Mouse (Mus musculus): Measurements from ENCODE around the gene Cetn3. TPM values are rescaled to one million over a fixed set of nuclear protein-coding genes. Genes with fewer than 3 reads are reported as not detected.
A peak's percentile ranks its signal among the peaks of the same experiment; 100 is the strongest.

Cetn3 gene
- polyA plus RNA-seq, 1 experiment from 2014 or later, result 228 TPM

DNA sequence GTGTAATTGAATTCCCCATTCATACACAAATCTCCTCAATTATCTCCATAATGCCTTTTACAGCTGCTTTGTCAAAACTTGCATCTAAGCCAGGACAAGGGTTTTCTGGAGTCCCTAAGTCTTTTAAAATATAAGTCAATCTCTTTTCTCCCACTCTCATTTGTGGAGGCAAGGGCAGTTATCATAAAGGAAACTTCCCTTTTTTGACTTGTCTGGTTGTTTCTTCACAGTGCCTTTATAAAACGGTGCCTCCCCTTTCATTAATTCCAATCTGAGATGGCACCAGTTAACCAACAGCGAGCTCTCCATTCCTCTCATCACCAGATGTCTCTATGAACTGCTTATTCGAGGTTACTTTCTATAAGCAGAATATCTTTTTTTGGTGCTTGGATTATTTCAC is 6.7 kb upstream of the Cetn3 start:
- Histone ChIP-seq H3K9me3 (replicated peaks) (no peaks in the 10 kb centered on the region), H3K9ac (no peak overlapping the region), H3K4me3 (no peak overlapping the region), H3K4me1 (no peaks in the 10 kb centered on the region), H3K27me3 (no peaks in the 10 kb centered on the region), H3K27ac (no peak overlapping the region), H3K36me3 (no peaks in the 10 kb centered on the region), H3K4me2 (replicated peaks) (no peak overlapping the region)
- 86% methylated on average over 3 of the region's 3 CpGs for WGBS
- ATAC-seq (ENCODE audit: low FRiP score), result no peak

DNA sequence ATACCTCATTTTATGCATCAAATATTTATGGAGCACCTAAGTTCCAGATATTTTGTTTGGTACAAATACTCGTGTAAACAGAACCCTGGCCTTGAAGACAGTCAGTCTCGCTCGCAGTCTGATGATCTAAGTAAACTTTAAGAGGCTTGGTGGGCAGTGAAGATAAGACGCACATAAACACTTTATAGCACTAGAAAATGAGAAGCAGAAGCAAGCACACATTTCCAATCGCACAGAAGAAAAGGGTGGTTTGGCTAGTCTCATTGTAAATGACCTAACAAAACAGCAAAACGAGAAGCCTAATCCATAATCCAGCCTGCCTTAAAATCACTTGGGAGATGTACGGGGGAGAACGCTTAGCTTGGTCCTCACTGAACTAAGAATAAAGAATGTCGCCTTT is 402 bp upstream of the Cetn3 start:
- Histone ChIP-seq H3K4me2 (replicated peaks) (peak overlapping the region; percentile 74), H3K4me1 (peaks cover 22% of the 10 kb centered on the region), H3K36me3 (0 out of 2 replicates have a peak, but pooled peaks cover 3% of the 10 kb centered on the region), H3K9me3 (replicated peaks) (no peaks in the 10 kb centered on the region), H3K27ac (peak overlapping the region; percentile 99), H3K4me3 (peak overlapping the region; percentile 80), H3K27me3 (no peaks in the 10 kb centered on the region), H3K9ac (peak overlapping the region; percentile 89)
- ATAC-seq (ENCODE audit: low FRiP score), result no peak
- WGBS, result 55% methylated on average over 9 of the region's 9 CpGs

DNA sequence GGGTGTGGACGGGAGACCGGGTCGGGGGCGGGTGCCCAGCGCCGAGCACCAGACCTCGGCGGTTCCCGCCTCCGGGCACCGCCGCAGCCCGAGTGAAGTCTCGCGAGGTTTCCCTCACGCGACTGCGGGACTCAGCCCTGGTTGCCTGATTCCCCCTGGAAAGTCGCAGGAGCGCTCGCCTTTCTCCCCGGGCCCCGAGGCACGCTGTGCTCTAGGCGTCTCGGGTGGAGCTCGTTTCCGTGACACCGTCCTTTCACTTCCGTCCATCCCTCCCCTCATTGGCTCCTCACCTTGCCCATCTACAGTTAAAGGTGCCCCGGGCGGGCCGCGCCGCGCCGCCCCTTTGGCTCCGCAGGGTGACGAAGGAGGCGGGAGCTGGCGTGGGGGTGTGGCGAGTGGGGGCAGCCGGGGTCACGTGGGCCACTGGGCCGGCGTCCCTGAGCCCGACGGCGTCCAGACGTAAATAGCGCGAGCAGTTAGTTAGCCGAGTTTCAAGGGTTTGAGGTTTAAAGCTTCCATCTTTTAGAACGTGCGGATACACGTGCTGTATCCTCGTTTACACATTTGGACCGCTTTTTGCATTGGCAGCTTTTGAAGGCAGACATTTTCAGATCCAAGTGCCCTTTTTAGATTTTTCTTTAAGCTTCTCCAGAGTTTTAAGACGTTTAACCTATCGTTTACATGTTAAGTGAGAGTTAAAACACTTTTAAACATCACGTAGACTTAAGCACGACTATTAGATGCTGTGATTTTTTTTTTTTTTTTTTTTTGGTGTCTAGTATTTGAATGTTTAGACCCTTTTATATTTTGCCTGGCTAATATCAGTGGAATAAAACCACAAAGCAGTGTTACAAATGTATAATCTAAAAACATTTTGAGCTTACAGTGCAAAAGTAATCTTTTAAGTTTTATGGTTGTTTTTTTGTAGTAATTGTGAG is 797 bp downstream of the Cetn3 start:
- H3K36me3 ChIP-seq, result peaks cover 9% of the 10 kb centered on the region
- peak overlapping the region; percentile 99 for H3K27ac ChIP-seq
- no peaks in the 10 kb centered on the region for H3K27me3 ChIP-seq
- peak overlapping the region; percentile 89 for H3K9ac ChIP-seq
- 2% methylated on average over 57 of the region's 62 CpGs for WGBS
- H3K9me3 ChIP-seq (replicated peaks), result no peaks in the 10 kb centered on the region
- peak; percentile 99 for ATAC-seq (ENCODE audit: low FRiP score)
- H3K4me1 ChIP-seq, result peaks cover 22% of the 10 kb centered on the region
- peak overlapping the region; percentile 80 for H3K4me3 ChIP-seq
- peak overlapping the region; percentile 54 for H3K4me2 ChIP-seq (replicated peaks)

- Histone ChIP-seq H3K9me3 (replicated peaks) (no peaks in the 10 kb centered on the region), H3K4me2 (replicated peaks) (no peak overlapping the region), H3K27ac (no peak overlapping the region), H3K36me3 (peaks cover 19% of the 10 kb centered on the region), H3K9ac (peak overlapping the region; percentile 47; the same call in 1 of the 2 replicates), H3K4me3 (no peak overlapping the region), H3K4me1 (peaks cover 22% of the 10 kb centered on the region), H3K27me3 (no peaks in the 10 kb centered on the region)
- 75% methylated on average over 11 of the region's 11 CpGs for WGBS
- ATAC-seq (ENCODE audit: low FRiP score), result no peak
These were observed 3.0 kb downstream of the Cetn3 start for GRCm38 (mm10) chr13:81785766-81786480.

DNA sequence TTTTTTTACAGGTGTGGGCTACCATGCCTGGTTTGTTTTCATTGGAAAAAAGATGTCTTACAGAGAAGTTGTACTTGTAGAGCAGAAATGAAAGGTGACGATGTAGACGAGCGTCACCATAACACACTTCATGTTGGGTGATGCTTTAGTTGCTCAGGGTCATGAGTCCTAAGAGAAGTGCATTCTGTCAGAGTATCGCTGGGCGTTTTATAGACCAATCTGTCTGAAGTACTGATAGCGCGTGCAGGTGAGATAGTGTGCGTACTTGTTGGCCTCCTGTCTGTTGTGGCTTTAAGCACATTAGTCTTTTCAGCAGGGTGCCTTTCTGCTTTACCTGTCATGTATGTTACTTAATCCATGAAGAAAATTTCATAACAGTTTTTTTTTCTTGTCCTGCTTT is 7.3 kb downstream of the Cetn3 start:
- WGBS, result 97% methylated on average over 8 of the region's 8 CpGs
- Histone ChIP-seq H3K4me1 (peaks cover 7% of the 10 kb centered on the region; the same call in 1 of the 2 replicates), H3K4me3 (no peak overlapping the region), H3K9me3 (replicated peaks) (no peaks in the 10 kb centered on the region), H3K36me3 (peaks cover 30% of the 10 kb centered on the region), H3K27me3 (no peaks in the 10 kb centered on the region), H3K4me2 (replicated peaks) (no peak overlapping the region), H3K9ac (no peak overlapping the region), H3K27ac (no peak overlapping the region)
- ATAC-seq (ENCODE audit: low FRiP score), result no peak

GRCm38 (mm10) chr13:81791861-81792260 is 9.0 kb downstream of the Cetn3 start:
- Histone ChIP-seq H3K4me3 (no peak overlapping the region), H3K27ac (no peak overlapping the region), H3K9ac (no peak overlapping the region), H3K4me1 (no peaks in the 10 kb centered on the region), H3K4me2 (replicated peaks) (no peak overlapping the region), H3K36me3 (peaks cover 30% of the 10 kb centered on the region), H3K9me3 (replicated peaks) (no peaks in the 10 kb centered on the region), H3K27me3 (no peaks in the 10 kb centered on the region)
- no peak for ATAC-seq (ENCODE audit: low FRiP score)
- WGBS, result 92% methylated on average over 8 of the region's 8 CpGs

- Histone ChIP-seq H3K27ac (no peak overlapping the region), H3K9me3 (replicated peaks) (no peaks in the 10 kb centered on the region), H3K36me3 (peaks cover 20% of the 10 kb centered on the region), H3K9ac (no peak overlapping the region), H3K4me3 (no peak overlapping the region), H3K4me2 (replicated peaks) (no peak overlapping the region), H3K27me3 (no peaks in the 10 kb centered on the region), H3K4me1 (no peaks in the 10 kb centered on the region)
- WGBS, result 92% methylated on average over 1 of the region's 1 CpGs
- ATAC-seq (ENCODE audit: low FRiP score), result no peak
These were observed 11.0 kb downstream of the Cetn3 start for GRCm38 (mm10) chr13:81793850-81794249.

GRCm38 (mm10) chr13:81801121-81801520 is 18.2 kb downstream of the Cetn3 start:
- H3K4me1 ChIP-seq, result no peaks in the 10 kb centered on the region
- no peak overlapping the region for H3K4me3 ChIP-seq
- no peaks in the 10 kb centered on the region for H3K27me3 ChIP-seq
- no peak overlapping the region for H3K4me2 ChIP-seq (replicated peaks)
- H3K9me3 ChIP-seq (replicated peaks), result no peaks in the 10 kb centered on the region
- no peak overlapping the region for H3K27ac ChIP-seq
- no peak overlapping the region for H3K9ac ChIP-seq
- WGBS, result 52% methylated on average over 3 of the region's 3 CpGs
- H3K36me3 ChIP-seq, result no peaks in the 10 kb centered on the region
- no peak for ATAC-seq (ENCODE audit: low FRiP score)

GRCm38 (mm10) chr13:81803713-81804112 is 20.8 kb downstream of the Cetn3 start:
- no peaks in the 10 kb centered on the region for H3K36me3 ChIP-seq
- 93% methylated on average over 4 of the region's 4 CpGs for WGBS
- no peak overlapping the region for H3K4me2 ChIP-seq (replicated peaks)
- H3K9me3 ChIP-seq (replicated peaks), result no peaks in the 10 kb centered on the region
- H3K9ac ChIP-seq, result no peak overlapping the region
- no peaks in the 10 kb centered on the region for H3K4me1 ChIP-seq
- no peak overlapping the region for H3K27ac ChIP-seq
- no peaks in the 10 kb centered on the region for H3K27me3 ChIP-seq
- H3K4me3 ChIP-seq, result no peak overlapping the region
- ATAC-seq (ENCODE audit: low FRiP score), result no peak

GRCm38 (mm10) chr13:81822750-81823149 is 39.9 kb downstream of the Cetn3 start:
- H3K4me1 ChIP-seq, result no peaks in the 10 kb centered on the region
- no peak overlapping the region for H3K4me2 ChIP-seq (replicated peaks)
- no peak overlapping the region for H3K4me3 ChIP-seq
- H3K9ac ChIP-seq, result no peak overlapping the region
- no peak for ATAC-seq (ENCODE audit: low FRiP score)
- no peak overlapping the region for H3K27ac ChIP-seq
- H3K9me3 ChIP-seq (replicated peaks), result no peaks in the 10 kb centered on the region
- no peaks in the 10 kb centered on the region for H3K36me3 ChIP-seq
- H3K27me3 ChIP-seq, result no peaks in the 10 kb centered on the region

DNA sequence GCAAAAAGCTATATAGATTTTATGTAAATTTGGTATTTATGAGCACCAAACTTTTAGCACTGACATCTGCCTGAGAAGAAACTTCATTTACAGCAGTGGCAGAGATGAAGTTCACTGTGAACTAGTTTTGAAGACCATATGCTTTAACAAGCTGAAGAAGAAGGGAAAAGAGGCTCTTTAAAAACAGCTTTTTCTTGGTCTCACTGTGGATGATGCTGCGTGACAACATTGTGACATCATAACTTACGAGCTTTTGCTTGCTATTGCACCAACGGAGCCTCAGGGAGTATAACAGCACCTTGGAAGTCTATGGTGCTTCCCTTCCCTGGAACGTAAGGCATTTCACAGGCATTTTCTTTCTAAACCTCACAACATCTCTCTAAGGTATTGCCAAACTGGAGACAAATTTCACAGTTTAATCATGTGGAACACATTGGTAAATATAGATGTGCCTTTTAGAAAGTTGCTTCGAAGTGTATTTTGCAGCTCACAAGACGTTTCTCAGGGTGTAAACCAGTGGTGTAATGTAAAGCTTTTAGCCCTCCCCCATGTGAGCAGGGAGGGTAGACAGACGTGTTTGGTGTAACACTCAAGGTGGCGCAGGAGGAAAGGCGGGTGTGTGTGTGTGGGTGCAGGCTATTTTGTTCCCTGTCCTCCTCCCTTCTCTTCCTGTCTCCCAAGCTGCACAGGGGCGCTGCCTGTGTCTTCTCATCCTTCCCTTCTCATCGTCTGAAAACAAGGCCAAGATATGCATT is 41.9 kb downstream of the Cetn3 start:
- Histone ChIP-seq H3K4me1 (no peaks in the 10 kb centered on the region), H3K27me3 (no peaks in the 10 kb centered on the region), H3K4me2 (replicated peaks) (no peak overlapping the region), H3K9me3 (replicated peaks) (no peaks in the 10 kb centered on the region), H3K4me3 (no peak overlapping the region), H3K27ac (no peak overlapping the region), H3K9ac (no peak overlapping the region), H3K36me3 (no peaks in the 10 kb centered on the region)
- no peak for ATAC-seq (ENCODE audit: low FRiP score)
- 81% methylated on average over 11 of the region's 11 CpGs for WGBS

GRCm38 (mm10) chr13:81828486-81828885 is 45.6 kb downstream of the Cetn3 start:
- H3K4me1 ChIP-seq, result no peaks in the 10 kb centered on the region
- H3K9ac ChIP-seq, result no peak overlapping the region
- no peaks in the 10 kb centered on the region for H3K27me3 ChIP-seq
- H3K36me3 ChIP-seq, result no peaks in the 10 kb centered on the region
- H3K4me2 ChIP-seq (replicated peaks), result no peak overlapping the region
- ATAC-seq (ENCODE audit: low FRiP score), result no peak
- WGBS, result 67% methylated on average over 6 of the region's 6 CpGs
- H3K4me3 ChIP-seq, result no peak overlapping the region
- no peak overlapping the region for H3K27ac ChIP-seq
- no peaks in the 10 kb centered on the region for H3K9me3 ChIP-seq (replicated peaks)

Measured in hindbrain, embryonic 12.5 days (tissue).